Mouse (Mus musculus) liver, embryonic 15.5 days (tissue): ENCODE results near the gene Pih1d3. TPM values are rescaled to one million over a fixed set of nuclear protein-coding genes. Genes with fewer than 3 reads are reported as not detected.

Experiments
- ATAC-seq: fragments of 200-750 bp; cut with Nextera tagmentation; 2 replicates; pipeline ENCODE4 v1.8.0; 2017; ENCODE audit warnings: moderate number of reproducible peaks, mild to moderate bottlenecking, moderate library complexity; ENCODE audit not compliant: insufficient read depth
- H3K27ac ChIP-seq: fragments of 300-500 bp; sonication (generic); replicated peaks from 2 replicates; pipeline ENCODE4 v1.5.1; 2015; ENCODE audit warnings: mild to moderate bottlenecking, inconsistent platforms
- H3K27me3 ChIP-seq: fragments of 300-500 bp; sonication (generic); 2 replicates; pipeline ENCODE4 v1.6.1; 2015; ENCODE audit warnings: mild to moderate bottlenecking, inconsistent platforms
- H3K36me3 ChIP-seq: fragments of 300-500 bp; sonication (generic); replicated peaks from 2 replicates; pipeline ENCODE4 v1.6.1; 2015; ENCODE audit warnings: moderate library complexity, mild to moderate bottlenecking, inconsistent platforms
- H3K4me1 ChIP-seq: fragments of 300-500 bp; sonication (generic); replicated peaks from 2 replicates; pipeline ENCODE4 v1.6.1; 2015; ENCODE audit warnings: inconsistent platforms
- H3K4me2 ChIP-seq: fragments of 300-500 bp; sonication (generic); 2 replicates; pipeline ENCODE4 v1.6.1; 2015; ENCODE audit warnings: moderate library complexity, mild to moderate bottlenecking, inconsistent platforms
- H3K4me3 ChIP-seq: fragments of 300-500 bp; sonication (generic); replicated peaks from 2 replicates; pipeline ENCODE4 v1.5.1; 2015; ENCODE audit warnings: mild to moderate bottlenecking, inconsistent platforms
- H3K9ac ChIP-seq: fragments of 300-500 bp; sonication (generic); 2 replicates; pipeline ENCODE4 v1.6.1; 2015; ENCODE audit warnings: moderate library complexity, mild to moderate bottlenecking, inconsistent platforms
- H3K9me3 ChIP-seq: fragments of 300-500 bp; sonication (generic); replicated peaks from 2 replicates; pipeline ENCODE4 v1.6.1; 2016; ENCODE audit warnings: inconsistent platforms
- WGBS: fragments of 180-500 bp; shearing (Covaris S2); methylation state at CpG from one replicate; pipeline ENCODE4 v1.1.7; 2015; ENCODE audit warnings: mixed read lengths; ENCODE audit not compliant: insufficient replicate concordance; 5-methylcytosine and 5-hydroxymethylcytosine counted together
- polyA plus RNA-seq: library from polyadenylated mRNA; unstranded; fragments of >200 nt; fragmentation: Nextera tagmentation; extraction: Ambion mirVana; gene quantifications from 2 replicates; pipeline ENCODE4 v1.2.1, GENCODE M21; 2015

Gene Pih1d3
- polyA plus RNA-seq, result not detected in 2 replicates

DNA sequence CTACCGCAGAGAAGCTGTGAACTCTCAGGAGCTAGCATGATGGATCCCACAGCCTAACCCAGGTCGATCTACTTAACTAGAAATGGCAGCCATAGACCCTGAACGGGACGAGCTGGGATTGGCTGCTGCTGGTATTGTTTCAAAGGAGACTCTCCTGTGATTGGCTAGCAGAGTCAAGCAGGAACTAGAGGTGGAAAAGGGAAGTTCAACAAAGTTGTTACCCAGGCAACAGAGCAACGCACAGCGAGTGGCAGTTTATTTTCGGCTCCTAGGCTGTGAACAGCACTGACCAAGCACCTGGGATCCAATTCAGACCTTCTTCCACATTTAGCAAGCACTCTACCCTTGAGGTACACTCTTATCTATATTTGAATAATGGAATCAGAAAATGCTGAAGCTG lies at the start of gene Pih1d3, which contains the start of gene 4931428L18Rik:
Gene Pih1d3, plus strand, starts transcription at position 275 of the 400 bp plus-strand sequence.
Gene 4931428L18Rik, minus strand, starts transcription at position 121 of the 400 bp plus-strand sequence.
- no peaks in the 10 kb centered on the region for H3K9me3 ChIP-seq
- no peaks in the 10 kb centered on the region for H3K36me3 ChIP-seq
- no peak for ATAC-seq
- no peak within 1 kb of the TSS for H3K4me3 ChIP-seq
- WGBS, result 53% methylated on average over 7 of the region's 7 CpGs
- H3K27me3 ChIP-seq, result no peaks in the 10 kb centered on the region
- H3K4me2 ChIP-seq, result no peak within 1 kb of the TSS
- no peaks in the 10 kb centered on the region for H3K4me1 ChIP-seq
- H3K27ac ChIP-seq, result no peak within 1 kb of the TSS
- no peak within 1 kb of the TSS for H3K9ac ChIP-seq

DNA sequence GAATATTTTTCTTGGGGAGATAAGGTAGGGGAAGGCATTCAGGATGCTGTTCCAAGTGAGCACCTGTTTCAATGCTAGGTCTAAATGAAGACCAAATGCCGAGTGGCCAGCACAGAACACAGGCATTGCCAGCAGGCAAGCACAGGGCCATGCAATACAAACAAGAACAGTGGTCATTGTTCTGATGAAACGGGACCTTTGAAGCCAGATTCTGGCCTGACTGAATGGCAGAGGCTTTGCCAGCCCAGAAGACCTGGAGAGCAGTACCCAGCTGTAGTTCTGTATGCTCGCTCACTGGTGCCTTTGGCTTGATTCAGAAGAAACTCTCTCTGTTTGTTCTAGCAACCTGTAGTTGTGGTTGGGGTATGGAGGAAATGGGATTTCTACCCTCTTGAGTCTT lies 47.2 kb upstream of the Pih1d3 start:
- H3K4me2 ChIP-seq, result no peak overlapping the region
- H3K27me3 ChIP-seq, result no peaks in the 10 kb centered on the region
- no peaks in the 10 kb centered on the region for H3K36me3 ChIP-seq
- H3K27ac ChIP-seq, result no peak overlapping the region
- no peak overlapping the region for H3K4me3 ChIP-seq
- no peaks in the 10 kb centered on the region for H3K4me1 ChIP-seq
- WGBS, result 46% methylated on average over 3 of the region's 3 CpGs
- no peaks in the 10 kb centered on the region for H3K9me3 ChIP-seq
- no peak for ATAC-seq
- H3K9ac ChIP-seq, result no peak overlapping the region

DNA sequence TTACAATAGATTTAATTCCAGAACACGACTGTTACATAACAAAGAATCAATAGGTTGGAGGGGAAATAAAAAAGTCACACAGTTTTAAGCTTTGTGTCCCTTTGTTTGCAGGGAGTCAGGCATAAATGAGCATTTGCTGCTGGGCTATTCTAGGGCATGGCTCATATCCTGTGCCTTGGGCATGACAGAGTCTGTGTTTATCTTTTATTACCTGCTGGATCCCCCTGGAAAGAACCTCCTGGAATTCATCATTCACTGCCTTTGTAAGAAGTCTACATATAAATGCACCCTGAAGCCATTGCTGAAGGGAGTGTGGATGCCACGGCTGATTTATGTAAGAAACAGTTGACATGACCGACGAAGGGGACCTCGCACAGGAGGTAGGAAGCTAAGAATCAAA lies 46.5 kb upstream of the Pih1d3 start, which contains the start of gene Lgsn:
Gene Lgsn, plus strand, starts transcription at position 301 of the 400 bp plus-strand sequence.
- Histone ChIP-seq H3K9me3 (no peaks in the 10 kb centered on the region), H3K4me2 (no peak within 1 kb of the TSS), H3K27ac (no peak within 1 kb of the TSS), H3K27me3 (no peaks in the 10 kb centered on the region), H3K9ac (no peak within 1 kb of the TSS), H3K36me3 (no peaks in the 10 kb centered on the region), H3K4me3 (no peak within 1 kb of the TSS), H3K4me1 (no peaks in the 10 kb centered on the region)
- 58% methylated on average over 5 of the region's 5 CpGs for WGBS
- ATAC-seq, result no peak

DNA sequence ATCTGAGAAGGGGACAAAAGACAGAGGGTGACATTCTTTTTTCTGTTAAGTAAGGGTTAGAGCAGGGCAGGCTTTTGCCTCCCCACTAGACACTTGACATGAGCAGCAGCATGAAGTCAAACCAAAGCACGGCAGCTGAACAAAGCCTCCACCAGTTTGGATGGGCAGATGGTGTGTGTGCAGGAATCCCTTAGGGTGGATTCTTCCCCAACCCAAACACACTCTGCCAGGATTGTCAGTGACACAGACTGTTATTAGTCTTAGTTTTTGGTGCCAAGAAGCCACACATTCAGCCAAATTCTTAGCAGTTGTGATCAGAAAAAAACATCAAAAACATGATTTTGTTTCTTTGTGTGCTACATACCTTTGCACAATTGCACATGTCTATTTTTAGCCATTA lies 44.4 kb upstream of the Pih1d3 start:
- no peak overlapping the region for H3K4me3 ChIP-seq
- H3K9me3 ChIP-seq, result no peaks in the 10 kb centered on the region
- WGBS, result 59% methylated on average over 1 of the region's 1 CpGs
- no peak overlapping the region for H3K4me2 ChIP-seq
- no peak overlapping the region for H3K9ac ChIP-seq
- no peaks in the 10 kb centered on the region for H3K36me3 ChIP-seq
- H3K4me1 ChIP-seq, result no peaks in the 10 kb centered on the region
- no peak overlapping the region for H3K27ac ChIP-seq
- ATAC-seq, result no peak
- H3K27me3 ChIP-seq, result no peaks in the 10 kb centered on the region

- no peak for ATAC-seq
- Histone ChIP-seq H3K4me1 (no peaks in the 10 kb centered on the region), H3K4me3 (no peak overlapping the region), H3K4me2 (no peak overlapping the region), H3K9me3 (no peaks in the 10 kb centered on the region), H3K27me3 (no peaks in the 10 kb centered on the region), H3K27ac (no peak overlapping the region), H3K9ac (no peak overlapping the region), H3K36me3 (no peaks in the 10 kb centered on the region)
- WGBS, result 53% methylated on average over 10 of the region's 10 CpGs
Observed at GRCm38 (mm10) chr1:31190237-31190866, 32.3 kb upstream of the Pih1d3 start.

GRCm38 (mm10) chr1:31195633-31196032 lies 27.0 kb upstream of the Pih1d3 start:
- Histone ChIP-seq H3K4me1 (no peaks in the 10 kb centered on the region), H3K27me3 (no peaks in the 10 kb centered on the region), H3K4me3 (no peak overlapping the region), H3K9ac (no peak overlapping the region), H3K4me2 (no peak overlapping the region), H3K27ac (no peak overlapping the region), H3K36me3 (no peaks in the 10 kb centered on the region), H3K9me3 (no peaks in the 10 kb centered on the region)
- 48% methylated on average over 1 of the region's 1 CpGs for WGBS
- ATAC-seq, result no peak

- no peak overlapping the region for H3K9ac ChIP-seq
- no peak overlapping the region for H3K4me2 ChIP-seq
- WGBS, result 73% methylated on average over 3 of the region's 3 CpGs
- no peaks in the 10 kb centered on the region for H3K36me3 ChIP-seq
- no peaks in the 10 kb centered on the region for H3K4me1 ChIP-seq
- no peaks in the 10 kb centered on the region for H3K27me3 ChIP-seq
- no peak for ATAC-seq
- H3K27ac ChIP-seq, result no peak overlapping the region
- H3K4me3 ChIP-seq, result no peak overlapping the region
- no peaks in the 10 kb centered on the region for H3K9me3 ChIP-seq
Observed at GRCm38 (mm10) chr1:31196959-31197358, 25.7 kb upstream of the Pih1d3 start.

DNA sequence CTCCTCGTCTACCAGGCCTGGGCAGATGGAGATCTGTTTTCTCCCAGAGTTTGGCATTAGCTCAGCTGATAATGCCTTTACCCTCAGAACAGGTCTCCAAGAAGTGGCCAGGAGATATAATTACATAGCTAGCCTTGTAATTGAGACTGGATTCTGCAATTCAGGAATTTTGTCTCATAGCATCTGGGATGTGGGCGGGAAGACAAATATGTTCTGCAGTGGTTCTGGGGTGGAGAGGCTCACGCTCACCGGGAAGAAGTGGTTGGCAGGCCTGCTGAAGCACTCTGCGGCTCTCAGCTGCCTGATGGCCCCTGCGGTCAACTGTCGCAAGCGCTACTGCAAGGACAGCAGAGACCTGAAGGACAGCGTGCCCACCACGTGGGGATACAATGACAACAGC lies 18.9 kb upstream of the Pih1d3 start:
- ATAC-seq, result no peak
- no peak overlapping the region for H3K4me2 ChIP-seq
- H3K4me3 ChIP-seq, result no peak overlapping the region
- 73% methylated on average over 10 of the region's 10 CpGs for WGBS
- no peaks in the 10 kb centered on the region for H3K27me3 ChIP-seq
- H3K27ac ChIP-seq, result no peak overlapping the region
- no peaks in the 10 kb centered on the region for H3K9me3 ChIP-seq
- no peak overlapping the region for H3K9ac ChIP-seq
- H3K36me3 ChIP-seq, result no peaks in the 10 kb centered on the region
- no peaks in the 10 kb centered on the region for H3K4me1 ChIP-seq

DNA sequence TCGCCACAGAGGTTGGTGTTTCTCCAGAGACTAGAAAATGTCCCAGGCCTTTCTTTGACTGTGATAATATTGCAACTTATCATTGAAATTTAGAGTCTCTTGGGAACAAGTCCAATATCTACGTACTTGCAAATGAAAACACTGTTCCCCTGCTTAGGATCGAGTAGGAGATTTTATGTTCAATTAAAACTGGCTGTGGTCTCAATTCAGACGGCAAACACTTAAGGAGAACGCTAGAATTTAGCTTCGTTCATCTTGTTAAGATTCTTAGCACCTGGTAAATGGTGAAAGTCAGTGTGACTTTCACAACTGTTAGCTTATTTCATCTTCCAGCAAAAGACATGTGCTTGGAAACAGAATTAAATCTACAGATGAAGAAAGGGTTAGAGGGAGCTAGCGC lies 17.3 kb upstream of the Pih1d3 start:
- Histone ChIP-seq H3K4me3 (no peak overlapping the region), H3K27me3 (no peaks in the 10 kb centered on the region), H3K36me3 (no peaks in the 10 kb centered on the region), H3K27ac (no peak overlapping the region), H3K4me2 (no peak overlapping the region), H3K9me3 (no peaks in the 10 kb centered on the region), H3K9ac (no peak overlapping the region), H3K4me1 (no peaks in the 10 kb centered on the region)
- ATAC-seq, result no peak
- WGBS, result 63% methylated on average over 7 of the region's 7 CpGs

- no peak overlapping the region for H3K27ac ChIP-seq
- no peak overlapping the region for H3K4me2 ChIP-seq
- no peaks in the 10 kb centered on the region for H3K9me3 ChIP-seq
- WGBS, result 47% methylated on average over 3 of the region's 3 CpGs
- H3K4me1 ChIP-seq, result no peaks in the 10 kb centered on the region
- H3K36me3 ChIP-seq, result no peaks in the 10 kb centered on the region
- H3K9ac ChIP-seq, result no peak overlapping the region
- no peak for ATAC-seq
- no peaks in the 10 kb centered on the region for H3K27me3 ChIP-seq
- no peak overlapping the region for H3K4me3 ChIP-seq
Observed at GRCm38 (mm10) chr1:31205770-31206169, 16.9 kb upstream of the Pih1d3 start.

DNA sequence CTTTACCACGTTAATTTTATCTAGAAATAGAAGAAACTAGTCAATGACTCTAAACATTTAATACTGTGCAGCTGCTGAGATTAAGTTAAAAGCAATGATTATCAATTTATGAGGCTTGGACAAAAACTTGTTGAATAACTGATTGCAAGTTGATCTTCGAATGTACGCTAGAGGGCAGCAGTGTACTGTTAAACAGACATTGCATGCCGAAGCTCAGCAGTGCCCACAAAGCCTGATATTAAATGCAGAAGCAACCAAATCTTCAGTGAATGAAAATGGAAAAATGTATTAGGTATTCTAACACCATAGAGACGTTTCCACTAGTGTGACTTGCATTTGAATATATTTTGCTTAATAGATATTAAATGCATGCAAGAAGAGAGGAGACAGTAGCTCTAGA lies 12.5 kb upstream of the Pih1d3 start:
- Histone ChIP-seq H3K9ac (no peak overlapping the region), H3K27me3 (no peaks in the 10 kb centered on the region), H3K36me3 (no peaks in the 10 kb centered on the region), H3K9me3 (no peaks in the 10 kb centered on the region), H3K4me2 (no peak overlapping the region), H3K4me3 (no peak overlapping the region), H3K27ac (no peak overlapping the region), H3K4me1 (no peaks in the 10 kb centered on the region)
- ATAC-seq, result no peak
- under 1% methylated on average over 5 of the region's 5 CpGs for WGBS

- no peak overlapping the region for H3K27ac ChIP-seq
- no peak for ATAC-seq
- no peak overlapping the region for H3K4me3 ChIP-seq
- H3K36me3 ChIP-seq, result no peaks in the 10 kb centered on the region
- WGBS, result 54% methylated on average over 1 of the region's 1 CpGs
- no peak overlapping the region for H3K9ac ChIP-seq
- H3K4me2 ChIP-seq, result no peak overlapping the region
- no peaks in the 10 kb centered on the region for H3K9me3 ChIP-seq
- no peaks in the 10 kb centered on the region for H3K4me1 ChIP-seq
- no peaks in the 10 kb centered on the region for H3K27me3 ChIP-seq
Observed at GRCm38 (mm10) chr1:31214831-31215230, 7.8 kb upstream of the Pih1d3 start.
